Mouse (Mus musculus) CD8-positive naive resting alpha-beta T cell, adult 57 days (primary cell): ENCODE measurements around the gene Sema3e. TPM values are rescaled to one million over a fixed set of nuclear protein-coding genes. Genes with fewer than 3 reads are reported as not detected.

Experiments
- total RNA-seq: library from RNA; stranded (reverse); gene quantifications from one replicate; pipeline ENCODE4 v1.2.4, GENCODE M21; 2023

Sema3e gene
- not detected for total RNA-seq

DNA sequence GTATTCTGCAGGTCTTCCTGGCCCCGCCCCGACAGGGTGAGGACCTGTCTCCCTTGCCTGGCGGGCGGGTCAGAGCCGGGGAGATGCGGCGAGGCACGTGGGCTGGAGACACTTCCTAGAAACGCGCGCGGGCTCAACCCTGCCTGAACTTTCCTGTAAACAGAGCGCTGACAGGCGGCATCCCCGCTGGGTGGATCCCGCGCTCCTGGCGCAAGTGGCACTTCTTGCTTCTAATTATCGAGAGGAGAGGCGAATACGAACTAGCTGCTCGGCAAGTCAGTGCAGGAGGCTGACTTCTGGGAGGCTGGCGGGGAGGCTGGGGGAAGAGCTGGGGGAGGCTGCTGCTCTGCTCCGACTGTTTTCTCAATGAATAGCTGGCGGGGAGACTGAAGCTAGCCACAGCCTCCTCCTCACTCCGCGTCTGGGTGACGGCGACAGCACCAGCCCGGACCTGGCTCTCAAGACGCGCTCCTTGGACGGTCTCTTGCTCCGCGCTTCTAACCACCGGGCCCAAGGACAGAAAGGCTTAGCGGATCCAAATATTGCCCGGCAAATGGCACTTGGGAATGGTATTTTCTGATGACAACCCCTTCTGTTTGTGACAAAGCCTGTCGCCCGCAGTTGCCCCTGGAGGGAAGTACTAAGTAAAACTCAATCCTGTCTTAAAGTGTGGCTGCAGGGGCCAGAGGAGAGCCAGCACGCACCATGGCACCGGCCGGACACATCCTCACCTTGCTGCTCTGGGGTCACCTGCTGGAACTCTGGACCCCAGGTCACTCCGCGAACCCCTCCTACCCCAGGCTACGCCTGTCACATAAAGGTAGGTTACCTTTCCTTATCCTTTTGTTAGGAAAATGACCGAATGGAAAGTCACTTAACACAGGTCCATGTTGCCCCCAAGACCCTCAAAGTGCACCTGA lies at the start of gene Sema3e:
TSS of gene Sema3e (plus strand) at position 72 of the 920 bp plus-strand sequence.

Other genes with a start within 250 kb of the Sema3e start
- not detected for gene Speer3, start 233.7 kb upstream of the Sema3e start, total RNA-seq